Mouse (Mus musculus): ENCODE data around the gene Hps1.

Hps1 gene

DNA sequence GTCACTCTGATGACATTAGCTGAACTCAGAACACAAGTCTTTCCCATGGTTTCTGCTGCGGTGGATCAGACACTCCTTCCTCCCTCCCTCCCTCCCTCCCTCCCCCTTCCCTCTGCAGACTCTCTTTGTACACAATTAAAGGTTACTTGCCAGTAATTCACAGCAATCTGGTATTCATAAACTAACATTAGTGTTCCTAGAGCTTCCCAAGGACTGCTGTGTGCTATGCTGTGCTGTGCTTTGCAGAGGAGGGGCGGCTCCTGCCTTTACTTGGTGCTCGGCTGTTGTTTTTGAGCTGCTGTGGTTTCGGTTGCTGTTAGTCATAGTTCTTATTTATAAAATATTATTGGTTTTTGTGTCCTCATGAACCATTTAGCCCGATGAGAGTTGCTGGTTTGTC, 62.1 kb downstream of the Hps1 start:
- peak; percentile 45 for DNase-seq (ENCODE audit: low read depth)

- no peak for DNase-seq (ENCODE audit: low read depth)
These were observed 63.3 kb downstream of the Hps1 start for GRCm38 (mm10) chr19:42716507-42716906.

DNA sequence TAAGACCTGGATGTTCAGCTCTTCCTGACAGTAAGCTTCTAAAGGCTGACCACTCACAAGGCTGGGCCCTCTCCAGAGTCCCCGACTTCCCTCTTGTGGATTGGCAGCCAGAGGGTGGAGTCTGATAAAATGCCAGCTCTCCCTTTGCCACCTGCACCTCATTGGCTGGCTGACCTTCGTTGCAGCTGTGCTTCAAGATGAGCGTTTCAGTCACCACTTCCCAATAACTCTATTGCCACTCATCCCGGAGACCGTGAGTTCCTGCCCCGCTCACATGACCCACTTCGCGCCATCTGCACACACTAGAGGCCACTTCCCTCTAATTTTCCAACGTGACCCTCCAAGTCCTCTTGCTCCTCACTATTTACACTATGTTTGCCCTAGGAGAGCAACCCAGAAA, 66.0 kb downstream of the Hps1 start:
- DNase-seq (ENCODE audit: low read depth): no peak
